Mouse (Mus musculus): ENCODE data around the gene Alppl2. TPM values are rescaled to one million over a fixed set of nuclear protein-coding genes. Genes with fewer than 3 reads are reported as not detected.

The Alppl2 gene
- polyA plus RNA-seq, 1 experiment = not detected

DNA sequence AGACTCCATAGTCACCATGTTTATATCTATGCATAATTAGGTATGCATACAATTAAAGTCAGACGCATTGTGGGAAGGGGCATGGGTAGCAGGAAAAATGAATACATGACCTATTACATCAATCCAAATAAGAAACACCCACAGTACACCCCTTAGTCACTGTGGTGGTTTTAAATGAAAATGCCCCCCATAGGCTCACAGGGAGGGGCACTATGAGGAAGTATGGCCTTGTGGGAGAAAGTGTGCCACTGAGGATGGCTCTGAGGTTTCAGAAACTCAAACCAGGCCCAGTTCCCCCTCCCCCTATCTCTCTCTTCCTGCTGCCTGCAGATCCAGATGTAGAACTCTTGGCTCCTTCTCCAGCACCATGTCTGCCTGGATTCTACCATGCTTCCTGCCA, 14.2 kb upstream of the Alppl2 start:
- Histone ChIP-seq H3K4me3 (replicated peaks; ENCODE audit: control insufficient read depth, low read depth, low read length) (no peak overlapping the region), H3K27ac (ENCODE audit: control insufficient read depth, insufficient read depth, low read depth, low read length, poor library complexity) (no peak overlapping the region), H3K4me1 (ENCODE audit: control insufficient read depth, insufficient read depth, low read length) (no peaks in the 10 kb centered on the region)
- 57% methylated on average over 1 of the region's 1 CpGs for WGBS
- no peak for TF ChIP-seq POLR2A (IDR thresholded peaks at IDR 0.05; ENCODE audit: borderline replicate concordance, control insufficient read depth, low read depth, low read length)
- no peak for TF ChIP-seq CTCF (IDR thresholded peaks at IDR 0.05; ENCODE audit: control insufficient read depth, insufficient read depth, low read length)

DNA sequence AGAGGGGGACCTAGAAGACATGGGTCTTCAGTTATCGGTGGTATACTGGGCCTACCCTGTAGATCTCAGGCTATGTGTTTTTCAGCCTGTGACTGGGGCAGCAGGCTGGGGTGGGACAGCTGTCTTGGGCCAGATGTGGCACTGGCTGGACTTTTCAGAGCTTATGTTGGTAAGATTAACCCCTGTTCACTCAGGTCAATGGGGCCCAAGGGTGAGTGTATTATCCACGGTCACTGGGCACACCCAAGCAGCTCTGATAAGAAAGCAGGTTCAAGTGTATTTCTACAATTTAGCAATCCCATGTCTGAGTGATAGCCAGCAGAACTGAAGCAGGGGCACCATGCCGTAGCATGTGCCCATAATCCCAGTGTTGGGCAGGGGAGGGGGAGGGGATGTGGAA, 12.4 kb upstream of the Alppl2 start:
- H3K27ac ChIP-seq (ENCODE audit: control insufficient read depth, insufficient read depth, low read depth, low read length, poor library complexity) = no peak overlapping the region
- H3K4me3 ChIP-seq (replicated peaks; ENCODE audit: control insufficient read depth, low read depth, low read length) = no peak overlapping the region
- 68% methylated on average over 3 of the region's 3 CpGs for WGBS
- no peaks in the 10 kb centered on the region for H3K4me1 ChIP-seq (ENCODE audit: control insufficient read depth, insufficient read depth, low read length)
- TF ChIP-seq POLR2A (IDR thresholded peaks at IDR 0.05; ENCODE audit: borderline replicate concordance, control insufficient read depth, low read depth, low read length) (no peak), CTCF (IDR thresholded peaks at IDR 0.05; ENCODE audit: control insufficient read depth, insufficient read depth, low read length) (no peak)

DNA sequence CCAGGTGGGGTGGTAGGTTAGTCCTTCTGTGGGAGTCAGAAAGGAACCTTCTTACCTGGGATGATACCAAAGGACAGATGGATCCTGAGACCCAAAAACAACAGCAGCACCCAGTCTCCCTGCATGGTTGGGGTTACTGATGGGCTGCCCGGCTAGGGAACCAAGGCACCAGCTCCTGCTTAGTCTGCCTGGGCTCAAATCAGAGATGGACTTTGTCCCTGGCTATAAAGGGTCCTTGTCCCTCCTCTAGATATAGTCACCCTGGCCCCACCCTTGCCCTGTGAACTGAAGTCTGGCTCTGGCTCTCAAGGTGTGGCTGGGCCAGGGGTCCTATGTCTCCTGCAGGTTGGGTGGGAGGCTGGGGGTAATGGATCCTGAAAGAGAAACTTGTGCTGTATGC, 11.7 kb upstream of the Alppl2 start, which contains the start of gene Alpi:
Gene Alpi (minus strand): TSS at position 196 of the 400 bp plus-strand sequence.
- H3K27ac ChIP-seq (ENCODE audit: control insufficient read depth, insufficient read depth, low read depth, low read length, poor library complexity) = no peak within 1 kb of the TSS
- no peak within 1 kb of the TSS for H3K4me3 ChIP-seq (replicated peaks; ENCODE audit: control insufficient read depth, low read depth, low read length)
- H3K4me1 ChIP-seq (ENCODE audit: control insufficient read depth, insufficient read depth, low read length) = no peaks in the 10 kb centered on the region
- 86% methylated on average over 1 of the region's 1 CpGs for WGBS
- TF ChIP-seq CTCF (IDR thresholded peaks at IDR 0.05; ENCODE audit: control insufficient read depth, insufficient read depth, low read length) (no peak), POLR2A (IDR thresholded peaks at IDR 0.05; ENCODE audit: borderline replicate concordance, control insufficient read depth, low read depth, low read length) (no peak)

DNA sequence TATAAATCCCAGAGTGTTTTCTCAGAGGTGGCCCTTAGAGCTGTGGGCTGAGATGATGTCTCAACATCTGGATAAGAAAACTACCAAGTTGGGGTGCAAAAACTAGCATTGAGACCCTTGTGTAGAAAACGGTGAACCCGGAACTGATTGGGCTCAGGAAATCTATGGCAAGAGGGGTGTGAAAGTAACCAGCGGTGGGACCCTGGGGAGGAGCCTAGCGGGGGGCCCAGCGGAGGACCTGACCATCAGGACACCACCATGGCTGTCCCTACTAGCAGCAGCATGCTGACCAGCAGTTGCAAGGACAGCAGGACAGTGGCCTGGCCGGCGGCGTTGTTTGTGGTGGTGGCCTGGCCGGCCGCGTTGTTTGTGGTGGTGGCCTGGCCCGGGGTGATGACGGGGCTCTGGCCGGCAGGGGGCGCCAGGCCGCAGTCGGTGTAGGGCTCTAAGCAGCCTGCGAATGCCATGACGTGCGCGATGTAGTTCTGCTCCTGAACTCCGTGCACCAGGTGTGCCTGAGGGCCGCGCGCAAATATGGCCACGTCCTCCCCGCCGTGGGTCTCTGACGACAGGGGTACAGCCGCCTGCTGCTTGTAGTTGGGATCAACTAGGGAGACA, 8.7 kb upstream of the Alppl2 start:
- peak; percentile 56 for TF ChIP-seq CTCF (IDR thresholded peaks at IDR 0.05; ENCODE audit: control insufficient read depth, insufficient read depth, low read length)
- no peak for TF ChIP-seq POLR2A (IDR thresholded peaks at IDR 0.05; ENCODE audit: borderline replicate concordance, control insufficient read depth, low read depth, low read length)
- 15% methylated on average over 30 of the region's 30 CpGs for WGBS

DNA sequence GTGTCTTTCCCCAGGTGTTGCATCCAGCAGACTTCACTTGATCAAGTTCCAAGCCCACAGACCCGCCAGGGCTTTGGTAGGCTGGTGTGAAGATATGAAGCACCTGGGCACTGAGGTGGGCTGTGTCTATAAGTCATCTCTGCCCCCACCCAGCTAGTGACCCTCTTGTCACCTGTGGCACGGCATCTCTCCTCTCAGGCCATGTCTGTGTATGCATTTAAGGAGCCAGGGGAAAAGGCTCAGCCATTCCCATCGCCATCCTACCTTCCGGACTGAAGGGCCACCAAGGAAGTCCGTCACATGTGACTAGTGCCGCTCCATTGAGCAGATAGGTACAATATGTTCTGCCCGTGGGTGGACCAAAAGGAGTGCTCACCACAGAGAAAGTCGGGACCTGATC, 5.9 kb upstream of the Alppl2 start:
- H3K27ac ChIP-seq (ENCODE audit: control insufficient read depth, insufficient read depth, low read depth, low read length, poor library complexity) = no peak overlapping the region
- no peak overlapping the region for H3K4me3 ChIP-seq (replicated peaks; ENCODE audit: control insufficient read depth, low read depth, low read length)
- TF ChIP-seq CTCF (IDR thresholded peaks at IDR 0.05; ENCODE audit: control insufficient read depth, insufficient read depth, low read length) (no peak), POLR2A (IDR thresholded peaks at IDR 0.05; ENCODE audit: borderline replicate concordance, control insufficient read depth, low read depth, low read length) (no peak)
- 70% methylated on average over 8 of the region's 8 CpGs for whole genome bisulfite sequencing
- H3K4me1 ChIP-seq (ENCODE audit: control insufficient read depth, insufficient read depth, low read length) = no peaks in the 10 kb centered on the region

More for the DNA sequence above, 8.7 kb upstream of the Alppl2 start:
- H3K4me1 ChIP-seq (ENCODE audit: control insufficient read depth, insufficient read depth, low read length) = no peaks in the 10 kb centered on the region
- no peak overlapping the region for H3K4me3 ChIP-seq (replicated peaks; ENCODE audit: control insufficient read depth, low read depth, low read length)
- no peak overlapping the region for H3K27ac ChIP-seq (ENCODE audit: control insufficient read depth, insufficient read depth, low read depth, low read length, poor library complexity)

DNA sequence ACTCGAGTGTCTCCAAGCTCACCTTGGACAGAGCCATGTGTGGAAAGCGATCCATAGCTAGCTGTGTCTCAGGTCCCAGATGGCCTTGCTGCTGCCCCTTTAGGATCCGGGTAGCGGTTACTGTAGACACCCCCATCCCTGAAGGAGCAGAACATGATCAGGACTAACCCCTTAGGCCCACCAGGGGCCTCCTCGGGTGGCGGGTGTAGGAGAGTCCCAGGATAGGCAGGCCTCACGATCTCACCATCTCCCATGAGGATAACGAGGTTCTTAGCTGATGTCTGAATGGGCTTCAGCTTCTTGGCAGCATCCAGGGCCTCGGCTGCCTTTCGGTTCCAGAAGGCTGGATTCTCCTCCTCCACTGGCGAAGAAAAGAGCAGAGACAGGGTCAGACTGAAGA, 477 bp downstream of the Alppl2 start:
- H3K27ac ChIP-seq (ENCODE audit: control insufficient read depth, insufficient read depth, low read depth, low read length, poor library complexity) = no peak overlapping the region
- no peak overlapping the region for H3K4me3 ChIP-seq (replicated peaks; ENCODE audit: control insufficient read depth, low read depth, low read length)
- 81% methylated on average over 11 of the region's 11 CpGs for WGBS
- TF ChIP-seq POLR2A (IDR thresholded peaks at IDR 0.05; ENCODE audit: borderline replicate concordance, control insufficient read depth, low read depth, low read length) (no peak), CTCF (IDR thresholded peaks at IDR 0.05; ENCODE audit: control insufficient read depth, insufficient read depth, low read length) (no peak)
- no peaks in the 10 kb centered on the region for H3K4me1 ChIP-seq (ENCODE audit: control insufficient read depth, insufficient read depth, low read length)

DNA sequence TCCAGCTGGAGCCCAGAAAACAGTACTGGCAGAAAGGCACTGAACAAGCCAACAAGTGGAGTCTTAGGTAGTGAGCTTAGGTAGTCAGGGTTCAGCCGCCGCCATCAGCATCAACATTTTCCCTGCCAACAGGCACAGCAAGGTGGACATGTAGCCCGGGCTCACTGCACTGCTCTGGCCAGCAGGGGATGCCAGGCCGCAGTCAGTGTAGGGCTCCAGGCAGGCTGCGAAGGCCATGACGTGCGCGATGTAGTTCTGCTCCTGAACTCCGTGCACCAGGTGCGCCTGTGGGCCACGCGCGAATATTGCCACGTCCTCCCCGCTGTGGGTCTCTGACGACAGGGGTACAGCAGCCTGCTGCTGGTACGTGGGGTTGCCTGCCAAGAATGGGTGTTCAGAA, 2.8 kb downstream of the Alppl2 start:
- no peak overlapping the region for H3K27ac ChIP-seq (ENCODE audit: control insufficient read depth, insufficient read depth, low read depth, low read length, poor library complexity)
- no peaks in the 10 kb centered on the region for H3K4me1 ChIP-seq (ENCODE audit: control insufficient read depth, insufficient read depth, low read length)
- H3K4me3 ChIP-seq (replicated peaks; ENCODE audit: control insufficient read depth, low read depth, low read length) = no peak overlapping the region
- WGBS = 82% methylated on average over 17 of the region's 17 CpGs
- TF ChIP-seq POLR2A (IDR thresholded peaks at IDR 0.05; ENCODE audit: borderline replicate concordance, control insufficient read depth, low read depth, low read length) (no peak), CTCF (IDR thresholded peaks at IDR 0.05; ENCODE audit: control insufficient read depth, insufficient read depth, low read length) (no peak)

DNA sequence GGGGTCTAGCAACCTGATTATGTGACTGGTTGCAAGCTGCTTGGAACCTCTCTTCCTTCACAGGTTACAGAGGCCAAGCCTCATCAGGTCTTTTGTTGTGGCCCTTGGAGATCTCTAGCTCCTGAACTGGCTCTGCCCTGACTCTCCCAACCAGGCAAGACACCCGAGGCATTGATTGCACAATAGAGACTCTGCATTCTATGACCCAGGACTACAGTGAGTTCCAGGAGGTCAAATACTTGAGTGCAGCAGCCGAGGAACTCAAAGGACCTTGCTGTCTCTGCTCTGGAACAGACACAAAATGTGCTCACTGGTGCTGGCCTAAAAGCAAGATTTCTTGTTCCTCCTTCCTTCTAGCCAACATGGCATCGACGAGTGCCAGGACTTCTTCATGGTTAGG, 3.5 kb downstream of the Alppl2 start:
- no peak overlapping the region for H3K4me3 ChIP-seq (replicated peaks; ENCODE audit: control insufficient read depth, low read depth, low read length)
- no peak overlapping the region for H3K27ac ChIP-seq (ENCODE audit: control insufficient read depth, insufficient read depth, low read depth, low read length, poor library complexity)
- H3K4me1 ChIP-seq (ENCODE audit: control insufficient read depth, insufficient read depth, low read length) = no peaks in the 10 kb centered on the region
- TF ChIP-seq POLR2A (IDR thresholded peaks at IDR 0.05; ENCODE audit: borderline replicate concordance, control insufficient read depth, low read depth, low read length) (no peak), CTCF (IDR thresholded peaks at IDR 0.05; ENCODE audit: control insufficient read depth, insufficient read depth, low read length) (no peak)
- 64% methylated on average over 4 of the region's 4 CpGs for WGBS

DNA sequence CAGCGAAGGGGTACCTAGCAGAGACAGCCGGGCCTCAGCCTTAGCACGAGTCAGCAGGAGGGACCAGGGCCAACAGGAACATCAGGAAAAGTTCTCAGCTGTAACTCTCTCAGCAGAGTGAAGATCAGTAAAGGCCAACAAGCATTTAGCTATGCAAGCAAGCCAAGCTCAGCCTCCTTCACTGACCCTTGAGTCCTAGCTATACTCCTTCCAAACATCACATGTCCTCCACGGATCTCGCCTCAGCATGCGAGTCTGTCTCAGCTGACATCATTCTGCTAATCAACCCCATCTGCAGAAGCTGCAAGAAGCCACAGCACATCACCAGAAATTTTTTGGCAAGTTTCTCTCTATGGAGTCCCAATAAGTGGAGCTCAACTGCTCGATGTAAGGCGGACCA, 16.0 kb downstream of the Alppl2 start:
- WGBS = 89% methylated on average over 8 of the region's 8 CpGs
- Histone ChIP-seq H3K4me3 (replicated peaks; ENCODE audit: control insufficient read depth, low read depth, low read length) (no peak overlapping the region), H3K27ac (ENCODE audit: control insufficient read depth, insufficient read depth, low read depth, low read length, poor library complexity) (no peak overlapping the region), H3K4me1 (ENCODE audit: control insufficient read depth, insufficient read depth, low read length) (no peaks in the 10 kb centered on the region; the same call in 1 of the 2 replicates)
- TF ChIP-seq POLR2A (IDR thresholded peaks at IDR 0.05; ENCODE audit: borderline replicate concordance, control insufficient read depth, low read depth, low read length) (no peak), CTCF (IDR thresholded peaks at IDR 0.05; ENCODE audit: control insufficient read depth, insufficient read depth, low read length) (no peak)

Measured in bone marrow, adult 2 months (tissue).